Mouse (Mus musculus) urinary bladder, postnatal 25 days (tissue): ENCODE results near the gene Gm21094.
"Not testable (repeated sequence)": the region's sequence is repeated elsewhere in the genome, so short reads cannot be mapped to it uniquely, and the experiment has no call there.

Source experiments
- DNase-seq: peaks from one replicate; pipeline ENCODE4 v3.0.0; 2022; ENCODE audit warnings: low spot score

Gene Gm21094

DNA sequence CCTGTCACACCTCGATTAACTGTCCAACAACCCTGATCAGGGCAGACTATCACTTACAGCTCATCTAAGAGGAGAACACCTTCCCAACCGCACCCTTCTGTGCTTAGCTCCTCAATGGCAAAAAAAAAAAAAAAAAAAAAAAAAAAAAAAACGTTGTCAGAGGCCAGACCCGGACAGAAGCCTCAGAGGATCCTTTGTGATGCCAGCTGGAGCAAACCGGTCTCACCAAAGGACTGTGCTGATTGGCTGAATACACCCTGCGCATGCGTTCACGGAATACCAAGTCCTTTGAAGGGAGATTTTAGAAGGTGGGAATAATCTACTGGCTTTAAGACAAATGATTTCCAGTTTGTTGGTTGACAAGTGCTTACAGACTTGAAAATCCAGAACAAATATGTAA is at the start of gene Gm21094:
Gene Gm21094 (minus strand): TSS at position 101 of the 400 bp plus-strand sequence.
- DNase-seq: not testable (repeated sequence)
